Mouse (Mus musculus): ENCODE measurements around the gene Foxp3. TPM values are rescaled to one million over a fixed set of nuclear protein-coding genes. Genes with fewer than 3 reads are reported as not detected.

The Foxp3 gene
- 0.49 TPM in 1 of 2 replicates, not detected in the other for polyA plus RNA-seq (2021; fragmentation: Nextera tagmentation)
- long read RNA-seq, experiment 1: 0 reads
- long read RNA-seq, experiment 2: 0 reads

GRCm38 (mm10) chrX:7573176-7574086 is at the start of gene Foxp3:
TSS of gene Foxp3 (plus strand) at chrX:7573644.

GRCm38 (mm10) chrX:7574087-7574884 is 842 bp downstream of the Foxp3 start, which contains the start of gene Ppp1r3f:
TSS of gene Ppp1r3f (minus strand) at chrX:7574283.

GRCm38 (mm10) chrX:7604879-7605574 is 31.6 kb downstream of the Foxp3 start, which contains the start of gene Ccdc22:
TSS of gene Ccdc22 (minus strand) at chrX:7605517.

GRCm38 (mm10) chrX:7606783-7607182 is 33.3 kb downstream of the Foxp3 start, which contains the start of gene Cacna1f:
TSS of gene Cacna1f (plus strand) at chrX:7607083.

GRCm38 (mm10) chrX:7638401-7639091 is 65.1 kb downstream of the Foxp3 start, which contains the start of gene Syp:
TSS of gene Syp (plus strand) at chrX:7638471.

Other genes with a start within 250 kb of the Foxp3 start
- gene Usp27x, start 197.8 kb upstream of the Foxp3 start, polyA plus RNA-seq (2021; fragmentation: Nextera tagmentation): 1.4 and 1.6 TPM in 2 replicates
- gene Ppp1r3f, start 639 bp downstream of the Foxp3 start, polyA plus RNA-seq (2021; fragmentation: Nextera tagmentation): 3.3 and 13.6 TPM in 2 replicates
- 21.8 and 27.4 TPM in 2 replicates for gene Ccdc22, start 31.9 kb downstream of the Foxp3 start, polyA plus RNA-seq (2021; fragmentation: Nextera tagmentation)
- gene Cacna1f, start 33.4 kb downstream of the Foxp3 start, polyA plus RNA-seq (2021; fragmentation: Nextera tagmentation): not detected in 2 replicates
- gene Syp, start 64.8 kb downstream of the Foxp3 start, polyA plus RNA-seq (2021; fragmentation: Nextera tagmentation): 229 and 565 TPM in 2 replicates
- gene Prickle3, start 83.6 kb downstream of the Foxp3 start, polyA plus RNA-seq (2021; fragmentation: Nextera tagmentation): 1.1 and 1.3 TPM in 2 replicates
- gene Plp2, start 97.7 kb downstream of the Foxp3 start, polyA plus RNA-seq (2021; fragmentation: Nextera tagmentation): 12.5 and 19.4 TPM in 2 replicates
- gene Magix, start 107.6 kb downstream of the Foxp3 start, polyA plus RNA-seq (2021; fragmentation: Nextera tagmentation): 0.20 and 0.41 TPM in 2 replicates
- 14.0 and 20.9 TPM in 2 replicates for gene Gpkow, start 123.5 kb downstream of the Foxp3 start, polyA plus RNA-seq (2021; fragmentation: Nextera tagmentation)
- gene Wdr45, start 140.7 kb downstream of the Foxp3 start, polyA plus RNA-seq (2021; fragmentation: Nextera tagmentation): 16.0 and 48.4 TPM in 2 replicates
- gene Gm45208, start 148.6 kb downstream of the Foxp3 start, polyA plus RNA-seq (2021; fragmentation: Nextera tagmentation): 0.53 TPM in 1 of 2 replicates, not detected in the other
- 110 and 132 TPM in 2 replicates for gene Praf2, start 154.8 kb downstream of the Foxp3 start, polyA plus RNA-seq (2021; fragmentation: Nextera tagmentation)
- 7.5 and 8.8 TPM in 2 replicates for gene Ccdc120, start 177.3 kb downstream of the Foxp3 start, polyA plus RNA-seq (2021; fragmentation: Nextera tagmentation)
- 7.3 and 12.4 TPM in 2 replicates for gene Tfe3, start 188.9 kb downstream of the Foxp3 start, polyA plus RNA-seq (2021; fragmentation: Nextera tagmentation)
- 35.3 and 40.6 TPM in 2 replicates for gene Gripap1, start 216.1 kb downstream of the Foxp3 start, polyA plus RNA-seq (2021; fragmentation: Nextera tagmentation)
- 3.7 and 5.4 TPM in 2 replicates for gene Kcnd1, start 248.6 kb downstream of the Foxp3 start, polyA plus RNA-seq (2021; fragmentation: Nextera tagmentation)

All from left cerebral cortex, adult 6 months (tissue).